ENCODE assay signal across 13 mouse cellular contexts in genomic region chr8:54954030-54954429, GRCm38 (mm10). TPM values are rescaled to one million over a fixed set of nuclear protein-coding genes. Genes with fewer than 3 reads are reported as not detected.
A peak's percentile ranks its signal among the peaks of the same experiment; 100 is the strongest.
DNase-seq lines count a peak whose midpoint lies in the region; ATAC-seq lines count a peak whose summit lies in the region.
"Had no signal": no experiment of that assay in that cellular context is flagged by ENCODE, and none has a peak within 500 bp of the region (broad histone marks: within the 10 kb centered on the region; RNA-seq: fewer than 3 reads in every experiment).

No protein-coding gene starts in this region.

- peak; percentile 17; the same call in 1 of the 2 replicates for ATAC-seq in frontal cortex, adult (ENCODE audit: low TSS enrichment)
- ATAC-seq in hindbrain, embryonic 11.5 days (ENCODE audit: low FRiP score) = peak; percentile 70
- ATAC-seq in midbrain, embryonic 15.5 days (replicated peaks) = peak; percentile 57
- ATAC-seq: intestine, postnatal 0 days had no signal

- H3K4me1 ChIP-seq in hindbrain, embryonic 11.5 days (replicated peaks; ENCODE audit: control insufficient read depth, insufficient read depth, low read length) = no peaks in the 10 kb centered on the region; the same call in 1 of the 2 replicates
- H3K4me1 ChIP-seq in midbrain, embryonic 15.5 days = peaks cover 7% of the 10 kb centered on the region
- H3K4me1 ChIP-seq: heart, embryonic 15.5 days had no signal

- H3K9me3 ChIP-seq in hindbrain, embryonic 11.5 days (ENCODE audit: control insufficient read depth, low read length) = no peaks in the 10 kb centered on the region
- no peaks in the 10 kb centered on the region for H3K9me3 ChIP-seq in midbrain, embryonic 15.5 days
- H3K9me3 ChIP-seq: heart, embryonic 15.5 days had no signal

- H3K9ac ChIP-seq in hindbrain, embryonic 11.5 days (ENCODE audit: low read depth, low read length) = no peak overlapping the region
- H3K9ac ChIP-seq in midbrain, embryonic 15.5 days = peak overlapping the region; percentile 86
- H3K9ac ChIP-seq: heart, embryonic 15.5 days had no signal

- no peak for DNase-seq in frontal cortex, postnatal 25 days (ENCODE audit: low spot score in 2 of 2)
- DNase-seq in cerebellum, postnatal 10 days = peak; percentile 21 to 57
- DNase-seq in hindbrain, embryonic 11.5 days (ENCODE audit: low spot score) = peak; percentile 23
- no peak for DNase-seq in adrenal gland, postnatal 25 days
- no peak for DNase-seq in kidney, adult 8-10 months
- DNase-seq in embryo, embryonic 9.5 days (ENCODE audit: extremely low spot score) = no peak
- DNase-seq: gastrocnemius, postnatal 14 days; lung, postnatal 14 days had no signal

- whole genome bisulfite sequencing in hindbrain, embryonic 11.5 days = 41% methylated on average over 6 of the region's 6 CpGs
- WGBS in midbrain, embryonic 15.5 days = 14% methylated on average over 6 of the region's 6 CpGs

- H3K36me3 ChIP-seq in hindbrain, embryonic 11.5 days (ENCODE audit: control insufficient read depth, insufficient read depth, low read length) = no peaks in the 10 kb centered on the region
- H3K36me3 ChIP-seq in midbrain, embryonic 15.5 days (replicated peaks) = no peaks in the 10 kb centered on the region
- H3K36me3 ChIP-seq: heart, embryonic 15.5 days had no signal

- peak overlapping the region; percentile 38; the same call in 1 of the 2 replicates for H3K4me2 ChIP-seq in hindbrain, embryonic 11.5 days (replicated peaks; ENCODE audit: low read depth, low read length)
- H3K4me2 ChIP-seq in midbrain, embryonic 15.5 days = peak overlapping the region; percentile 56

- H3K4me3 ChIP-seq in hindbrain, embryonic 11.5 days (ENCODE audit: low read depth, low read length) = no peak overlapping the region
- H3K4me3 ChIP-seq in midbrain, embryonic 15.5 days = peak overlapping the region; percentile 72
- H3K4me3 ChIP-seq: heart, embryonic 15.5 days had no signal

- H3K27me3 ChIP-seq in hindbrain, embryonic 11.5 days (ENCODE audit: control insufficient read depth, insufficient read depth, low read length) = no peaks in the 10 kb centered on the region
- H3K27me3 ChIP-seq in midbrain, embryonic 15.5 days (replicated peaks) = no peaks in the 10 kb centered on the region
- H3K27me3 ChIP-seq: heart, embryonic 15.5 days had no signal

- peak overlapping the region; percentile 49; the same call in 1 of the 2 replicates for H3K27ac ChIP-seq in hindbrain, embryonic 11.5 days (ENCODE audit: low read depth, low read length)
- H3K27ac ChIP-seq in midbrain, embryonic 15.5 days = peak overlapping the region; percentile 98
- H3K27ac ChIP-seq: heart, embryonic 15.5 days had no signal

RNA-seq across cellular contexts. Expression of gene Gpm6a, which starts 0.6 kb away (rescaled TPM):
- 99.4 and 103 TPM in 2 replicates for polyA plus RNA-seq in hindbrain, embryonic 11.5 days (2014; fragmentation: Nextera tagmentation; extraction: Ambion mirVana)
- polyA plus RNA-seq in midbrain, embryonic 15.5 days (2015; fragmentation: Nextera tagmentation; extraction: Ambion mirVana) = 524 and 566 TPM in 2 replicates
- total RNA-seq in adrenal gland, postnatal 25 days (2021) = 1.2 and 2.0 TPM in 2 replicates
- polyA plus RNA-seq: C2C12 had no signal

Comparison
In these comparisons a context has a peak if more than half of its experiments do, and no peak if none do; other contexts are left out.
1. ATAC-seq: peak in every context shown above with its lines; median percentile 70 in hindbrain, embryonic 11.5 days; 57 in midbrain, embryonic 15.5 days; 17 in frontal cortex, adult.
2. DNase-seq: peak in cerebellum, postnatal 10 days (2 of 2) and hindbrain, embryonic 11.5 days (single experiment); none in frontal cortex, postnatal 25 days (0 of 2), adrenal gland, postnatal 25 days (single experiment), kidney, adult 8-10 months (0 of 2) and embryo, embryonic 9.5 days (single experiment).